Mouse (Mus musculus): Measurements from ENCODE around the gene Tollip.
"Not testable (repeated sequence)": the region's sequence is repeated elsewhere in the genome, so short reads cannot be mapped to it uniquely, and the experiment has no call there.

Tollip gene

GRCm38 (mm10) chr7:141928642-141929041 is 10.3 kb upstream of the Tollip start:
- DNase-seq (ENCODE audit: extremely low spot score), result no peak

- DNase-seq (ENCODE audit: extremely low spot score), result peak; percentile 76
Observed at GRCm38 (mm10) chr7:141924917-141925316, 6.6 kb upstream of the Tollip start.

GRCm38 (mm10) chr7:141924121-141924520 is 5.8 kb upstream of the Tollip start:
- not testable (repeated sequence) for DNase-seq (ENCODE audit: extremely low spot score)

- DNase-seq (ENCODE audit: extremely low spot score), result no peak
Observed at GRCm38 (mm10) chr7:141911305-141911704, 7.0 kb downstream of the Tollip start.

- DNase-seq (ENCODE audit: extremely low spot score), result no peak
Observed at GRCm38 (mm10) chr7:141908591-141908990, 9.7 kb downstream of the Tollip start.

- no peak for DNase-seq (ENCODE audit: extremely low spot score)
Observed at GRCm38 (mm10) chr7:141902791-141903190, 15.5 kb downstream of the Tollip start.

- peak; percentile 100 for DNase-seq (ENCODE audit: extremely low spot score)
Observed at GRCm38 (mm10) chr7:141902269-141902729, 16.0 kb downstream of the Tollip start.

GRCm38 (mm10) chr7:141901825-141902224 is 16.5 kb downstream of the Tollip start:
- no peak for DNase-seq (ENCODE audit: extremely low spot score)

- DNase-seq (ENCODE audit: extremely low spot score), result no peak
Observed at GRCm38 (mm10) chr7:141892151-141892550, 26.2 kb downstream of the Tollip start.

- DNase-seq (ENCODE audit: extremely low spot score), result no peak
Observed at GRCm38 (mm10) chr7:141878813-141879212, 39.5 kb downstream of the Tollip start.

GRCm38 (mm10) chr7:141874891-141875290 is 43.4 kb downstream of the Tollip start:
- no peak for DNase-seq (ENCODE audit: extremely low spot score)

GRCm38 (mm10) chr7:141870553-141870952 is 47.8 kb downstream of the Tollip start:
- DNase-seq (ENCODE audit: extremely low spot score), result no peak

- no peak for DNase-seq (ENCODE audit: extremely low spot score)
Observed at GRCm38 (mm10) chr7:141869644-141870043, 48.7 kb downstream of the Tollip start.

- DNase-seq (ENCODE audit: extremely low spot score), result no peak
Observed at GRCm38 (mm10) chr7:141861046-141861445, 57.3 kb downstream of the Tollip start.

GRCm38 (mm10) chr7:141840354-141840753 is 78.0 kb downstream of the Tollip start:
- no peak for DNase-seq (ENCODE audit: extremely low spot score)

- DNase-seq (ENCODE audit: extremely low spot score), result no peak
Observed at GRCm38 (mm10) chr7:141838779-141839178, 79.5 kb downstream of the Tollip start, which contains the start of gene Muc5b. Muc5b (plus strand) TSS chr7:141839070.

GRCm38 (mm10) chr7:141836423-141836822 is 81.9 kb downstream of the Tollip start:
- no peak for DNase-seq (ENCODE audit: extremely low spot score)

- DNase-seq (ENCODE audit: extremely low spot score), result no peak
Observed at GRCm38 (mm10) chr7:141835941-141836340, 82.4 kb downstream of the Tollip start.

Data from embryo, embryonic 9.5 days (tissue).